Mouse (Mus musculus) Patski (cell line): ENCODE measurements at regions not wholly inside any gene's neighbourhood (a gene's known extent, or its start where the extent isn't known, plus 50 kb on each side); places are given as distances from the start of the nearest gene placed in this dataset.

Source experiments
- ATAC-seq: fragments of 100-300 bp; one replicate; pipeline ENCODE4 v1.8.0; 2021
- CTCF ChIA-PET: fragments of 350-600 bp; sonication (Branson Sonifier 250); formaldehyde crosslinking; loops from one replicate; lab custom pipeline; 2022; ENCODE audit warnings: inconsistent platforms; lab: Charles Lee
- POLR2A ChIA-PET: fragments of 350-600 bp; sonication (Branson Sonifier 250); formaldehyde crosslinking; loops from one replicate; lab custom pipeline; 2022; ENCODE audit warnings: antibody characterized with exemption, inconsistent platforms; lab: Charles Lee
- DNase-seq: peaks from one replicate; pipeline ENCODE4 v3.0.0-alpha.2; 2011; ENCODE audit warnings: low read depth, low spot score
- H3K27me3 ChIP-seq: fragments of 371-371 bp; one replicate; pipeline ENCODE4 v1.5.1; 2021
- CTCF ChIP-seq: fragments of 100-300 bp; IDR thresholded peaks from one replicate; pipeline ENCODE4 v1.5.1; 2021
- in situ Hi-C: fragments of 300-500 bp; cut with MboI; formaldehyde crosslinking; loops from 3 replicates; pipeline ENCODE4 v1.11.1; 2018; ENCODE audit warnings: low pct_unique_long_range_greater_than_20kb, mixed read lengths

GRCm38 (mm10) chr10:17602446-17602845 is 120.6 kb upstream of the Cited2 start:
- in situ Hi-C loops = no loop called here
- DNase-seq (no peak), ATAC-seq (no peak)
- TF ChIP-seq CTCF = no peak
- no peaks in the 10 kb centered on the region for H3K27me3 ChIP-seq
- ChIA-PET CTCF (no interaction called here), POLR2A (no interaction called here)

GRCm38 (mm10) chr10:17608220-17608619 is 114.8 kb upstream of the Cited2 start:
- ATAC-seq (no peak), DNase-seq (no peak)
- TF ChIP-seq CTCF = no peak
- CTCF ChIA-PET = no interaction called here
- POLR2A ChIA-PET = no interaction called here
- in situ Hi-C loops = no loop called here
- no peaks in the 10 kb centered on the region for H3K27me3 ChIP-seq

DNA sequence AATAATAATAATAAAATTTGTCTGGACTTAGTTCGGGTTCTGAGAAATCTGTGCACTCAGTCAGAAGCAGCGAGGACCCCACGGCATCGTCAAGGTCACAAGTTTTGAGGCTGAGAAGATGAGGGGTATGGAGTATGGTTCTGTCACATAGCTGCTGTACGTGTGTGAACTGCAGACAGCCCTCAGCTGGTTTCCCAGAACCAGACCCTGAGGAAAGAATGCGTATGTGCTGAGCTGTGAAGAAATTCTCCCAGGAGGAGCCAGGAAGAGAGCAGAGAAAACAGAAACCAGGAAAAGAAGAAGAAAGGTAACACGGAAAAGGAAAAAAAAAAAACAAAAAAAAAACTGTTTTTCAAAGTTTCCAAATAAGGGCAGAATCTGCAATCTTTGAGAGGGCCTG is 112.4 kb upstream of the Cited2 start:
- ATAC-seq = no peak
- POLR2A ChIA-PET = interaction anchor here (0.8 kb wide), 1 partner anchor 603 kb away, joined by 3 read pairs; no protein-coding TSS in a partner anchor
- no peaks in the 10 kb centered on the region for H3K27me3 ChIP-seq

DNA sequence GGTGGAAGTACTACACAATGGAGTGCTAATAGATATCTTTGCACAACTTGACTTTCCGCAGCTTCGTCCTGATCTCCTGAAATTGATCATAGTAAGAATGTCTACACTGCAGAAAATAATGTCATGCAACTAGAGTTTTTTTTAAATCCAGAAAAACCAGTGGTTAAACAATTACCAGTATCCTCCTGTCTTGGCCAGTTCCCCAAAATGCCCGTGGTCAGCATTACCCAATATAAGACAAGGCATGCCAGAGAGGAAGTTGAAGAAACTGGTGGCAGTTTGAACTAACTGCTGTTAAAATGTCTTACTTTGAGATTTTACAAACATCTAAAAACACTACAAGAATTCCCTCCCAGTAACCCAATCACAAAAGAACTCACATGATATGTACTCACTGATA is 109.7 kb upstream of the Cited2 start:
- in situ Hi-C loops = no loop called here
- ChIA-PET CTCF (no interaction called here), POLR2A (no interaction called here)
- ATAC-seq = no peak
- no peak for DNase-seq
- no peak for TF ChIP-seq CTCF
- no peaks in the 10 kb centered on the region for H3K27me3 ChIP-seq

More for the DNA sequence above, 112.4 kb upstream of the Cited2 start:
- in situ Hi-C loops = no loop called here
- TF ChIP-seq CTCF = no peak
- no peak for DNase-seq
- CTCF ChIA-PET = interaction anchor here (0.7 kb wide), 1 partner anchor 17 kb away, joined by 3 read pairs; no protein-coding TSS in a partner anchor

DNA sequence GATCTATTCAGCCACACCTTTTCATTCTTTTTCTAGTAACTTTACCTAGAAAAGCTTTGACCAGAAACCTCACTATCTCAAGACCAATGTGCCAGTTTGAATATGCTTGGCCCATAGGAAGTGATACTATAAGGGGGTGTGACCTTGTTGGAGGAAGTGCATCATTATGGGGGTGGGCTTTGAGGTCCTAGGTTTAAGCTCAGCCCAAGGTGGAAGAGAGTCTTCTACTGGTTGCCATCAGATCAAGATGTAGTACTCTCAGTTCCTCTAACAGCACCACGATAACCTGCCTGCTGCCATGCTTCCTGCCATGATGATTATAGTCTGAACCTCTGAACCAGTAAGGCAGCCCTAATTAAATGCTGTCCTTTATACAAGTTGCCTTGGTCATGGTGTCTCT is 105.0 kb upstream of the Cited2 start:
- no peaks in the 10 kb centered on the region for H3K27me3 ChIP-seq
- CTCF ChIA-PET = no interaction called here
- POLR2A ChIA-PET = no interaction called here
- in situ Hi-C loops = no loop called here
- ATAC-seq (no peak), DNase-seq (no peak)
- TF ChIP-seq CTCF = no peak

DNA sequence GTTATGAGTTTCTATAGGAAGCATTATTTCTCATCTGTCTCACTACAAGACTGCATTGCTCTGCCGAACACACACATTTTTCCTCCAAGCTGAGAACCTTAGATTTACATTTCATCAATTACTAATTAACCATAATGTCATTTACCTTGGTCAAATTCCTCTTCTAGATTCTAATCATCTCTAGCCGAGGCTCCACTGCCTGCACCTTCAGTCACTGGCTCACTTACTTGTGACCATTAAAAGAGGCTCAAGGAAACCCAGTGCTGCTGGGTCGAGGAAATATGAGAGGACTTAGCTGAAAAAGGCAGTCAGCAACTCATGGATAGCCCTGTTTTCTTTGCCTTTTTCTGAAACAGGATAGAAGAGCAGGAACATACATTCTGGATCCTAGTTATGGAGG is 103.4 kb upstream of the Cited2 start:
- TF ChIP-seq CTCF = no peak
- DNase-seq (no peak), ATAC-seq (no peak)
- CTCF ChIA-PET = no interaction called here
- in situ Hi-C loops = no loop called here
- no peaks in the 10 kb centered on the region for H3K27me3 ChIP-seq
- POLR2A ChIA-PET = no interaction called here

DNA sequence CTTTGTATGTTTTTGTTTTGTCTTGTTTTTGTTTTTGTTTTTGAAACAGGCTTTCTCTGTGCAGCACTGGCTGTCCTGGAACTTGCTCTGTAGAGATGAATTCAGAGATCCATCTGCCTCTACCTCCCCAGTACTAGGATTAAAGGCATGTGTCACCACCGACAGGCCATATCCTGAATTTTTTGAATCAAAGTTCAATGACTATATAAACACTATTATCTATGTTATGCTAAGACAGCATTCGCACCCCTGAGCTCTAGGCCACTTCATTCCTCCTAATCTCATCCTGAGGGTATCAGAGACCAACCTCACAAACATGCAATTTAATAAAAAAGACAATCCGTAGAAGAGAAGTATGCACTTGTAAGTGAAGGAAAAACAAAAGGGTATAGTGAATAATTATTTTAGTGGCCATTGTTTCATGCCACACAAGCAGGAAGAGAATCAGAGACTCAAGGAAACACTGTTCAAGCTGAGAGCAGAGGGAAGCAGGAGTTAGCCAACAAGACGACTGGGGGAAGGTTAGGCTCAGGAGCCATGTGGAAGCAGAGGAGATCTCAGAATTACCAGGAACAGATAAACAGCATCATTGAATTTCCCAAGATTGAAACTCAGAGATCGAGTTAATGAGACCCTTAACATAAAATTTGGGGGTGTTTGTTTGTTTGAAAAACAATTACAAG is 101.2 kb upstream of the Cited2 start:
- DNase-seq (no peak), ATAC-seq (no peak)
- POLR2A ChIA-PET = no interaction called here
- no peak for TF ChIP-seq CTCF
- in situ Hi-C loops = no loop called here
- CTCF ChIA-PET = no interaction called here
- H3K27me3 ChIP-seq = no peaks in the 10 kb centered on the region

DNA sequence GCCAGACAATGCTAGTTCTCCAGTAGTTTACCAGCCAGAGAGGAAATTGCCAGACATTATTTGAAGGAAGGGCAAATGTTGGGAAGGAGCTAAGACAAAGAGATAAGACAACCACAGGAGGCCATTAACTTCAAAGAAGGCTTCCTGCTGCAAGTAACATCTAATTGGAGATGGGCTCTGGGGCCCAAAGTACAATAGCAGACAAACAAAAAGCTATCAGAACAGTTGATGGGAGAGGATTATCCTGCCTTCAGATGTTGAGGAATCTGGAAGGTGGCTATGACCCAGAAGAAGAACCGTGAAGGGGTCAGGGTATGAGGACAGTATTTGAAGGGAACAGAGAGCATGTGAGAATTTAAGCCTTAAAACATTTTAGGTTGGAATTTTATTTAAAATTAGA is 100.2 kb upstream of the Cited2 start:
- CTCF ChIA-PET = interaction anchor here (1.0 kb wide), 1 partner anchor 9 kb away, joined by 3 read pairs; no protein-coding TSS in a partner anchor
- POLR2A ChIA-PET = no interaction called here
- no peak for DNase-seq
- no peaks in the 10 kb centered on the region for H3K27me3 ChIP-seq
- ATAC-seq = no peak
- in situ Hi-C loops = no loop called here
- no peak for TF ChIP-seq CTCF

DNA sequence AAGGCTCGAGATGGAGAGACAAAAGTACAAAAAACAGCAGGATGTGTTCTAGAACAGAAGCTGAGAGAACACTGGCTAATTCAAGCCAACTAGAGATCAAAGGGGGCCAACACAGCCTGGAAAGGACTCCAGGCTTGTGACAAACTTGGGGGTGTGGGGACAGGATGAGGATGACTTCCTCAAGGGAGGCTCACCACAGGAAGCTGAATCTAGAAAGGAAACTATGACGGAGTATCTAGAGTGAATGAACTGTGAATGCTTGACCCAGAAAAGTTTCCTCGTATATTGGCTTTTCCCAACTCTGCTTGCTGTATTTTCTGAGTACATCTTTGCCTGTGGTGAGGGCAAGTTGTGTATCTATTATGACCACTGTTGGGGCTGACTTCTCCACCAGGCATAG is 93.3 kb upstream of the Cited2 start:
- ATAC-seq (no peak), DNase-seq (no peak)
- no peaks in the 10 kb centered on the region for H3K27me3 ChIP-seq
- CTCF ChIA-PET = no interaction called here
- TF ChIP-seq CTCF = no peak
- POLR2A ChIA-PET = no interaction called here
- in situ Hi-C loops = no loop called here

- ATAC-seq (no peak), DNase-seq (no peak)
- TF ChIP-seq CTCF = no peak
- no peaks in the 10 kb centered on the region for H3K27me3 ChIP-seq
- POLR2A ChIA-PET = no interaction called here
- CTCF ChIA-PET = no interaction called here
- in situ Hi-C loops = no loop called here
Observed at GRCm38 (mm10) chr10:17630861-17631581, 92.0 kb upstream of the Cited2 start.

GRCm38 (mm10) chr10:17631817-17632216 is 91.2 kb upstream of the Cited2 start:
- H3K27me3 ChIP-seq = no peaks in the 10 kb centered on the region
- POLR2A ChIA-PET = no interaction called here
- DNase-seq (no peak), ATAC-seq (no peak)
- CTCF ChIA-PET = interaction anchor here (0.9 kb wide), 1 partner anchor 9 kb away, joined by 3 read pairs; no protein-coding TSS in a partner anchor
- in situ Hi-C loops = no loop called here
- no peak for TF ChIP-seq CTCF
